Mouse (Mus musculus): ENCODE results near the gene Xrcc1. TPM values are rescaled to one million over a fixed set of nuclear protein-coding genes. Genes with fewer than 3 reads are reported as not detected.
A peak's percentile ranks its signal among the peaks of the same experiment; 100 is the strongest.

Gene Xrcc1
- total and polyA plus RNA-seq, 3 experiments: 81.7 to 148 (median 136) TPM

DNA sequence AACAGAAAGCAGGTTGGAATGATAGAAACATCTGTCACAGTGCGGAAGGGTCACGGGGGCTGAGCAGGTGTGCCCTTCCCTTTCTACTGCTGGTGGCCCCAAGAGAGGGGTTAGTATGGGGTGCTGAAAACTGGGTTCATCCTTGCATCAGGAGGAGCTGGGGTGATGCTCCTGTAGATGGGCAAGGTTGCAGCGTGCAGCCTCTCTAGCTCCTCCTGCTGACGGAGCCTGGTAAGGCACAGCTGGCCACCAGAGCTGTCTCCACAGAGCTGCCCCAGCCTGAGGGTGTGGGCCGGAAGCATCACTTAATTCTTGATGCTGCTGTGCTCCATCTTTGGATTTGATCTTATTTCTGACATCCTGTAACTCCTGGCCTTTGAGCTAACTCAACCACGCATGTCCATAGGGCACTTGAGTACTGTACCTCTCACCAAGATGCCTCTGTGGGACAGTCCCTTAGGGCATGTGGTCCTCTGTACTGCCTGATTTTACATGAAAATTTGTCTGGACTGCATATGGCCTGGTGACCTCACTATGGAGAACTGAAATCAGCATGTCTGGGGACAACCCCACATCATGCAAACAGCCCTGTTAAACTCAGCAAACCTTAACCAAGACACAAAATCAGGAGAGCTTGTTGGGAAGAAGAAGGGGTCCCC lies 18.6 kb downstream of the Xrcc1 start (continued):
- TF ChIP-seq PAX5 (IDR thresholded peaks at IDR 0.05; ENCODE audit: low read length) (no peak), GABPA (IDR thresholded peaks at IDR 0.05; ENCODE audit: insufficient replicate concordance, low read depth, low read length) (no peak), MAX (IDR thresholded peaks at IDR 0.05; ENCODE audit: low read length) (peak; percentile 54), MYC (IDR thresholded peaks at IDR 0.05; ENCODE audit: low read depth, low read length) (0 out of 2 replicates have a peak, but pooled peaks have one; percentile 79), RAD21 (IDR thresholded peaks at IDR 0.05; ENCODE audit: low read depth, low read length) (peak; percentile 66), USF1 (IDR thresholded peaks at IDR 0.05; ENCODE audit: low read depth, low read length) (no peak)

DNA sequence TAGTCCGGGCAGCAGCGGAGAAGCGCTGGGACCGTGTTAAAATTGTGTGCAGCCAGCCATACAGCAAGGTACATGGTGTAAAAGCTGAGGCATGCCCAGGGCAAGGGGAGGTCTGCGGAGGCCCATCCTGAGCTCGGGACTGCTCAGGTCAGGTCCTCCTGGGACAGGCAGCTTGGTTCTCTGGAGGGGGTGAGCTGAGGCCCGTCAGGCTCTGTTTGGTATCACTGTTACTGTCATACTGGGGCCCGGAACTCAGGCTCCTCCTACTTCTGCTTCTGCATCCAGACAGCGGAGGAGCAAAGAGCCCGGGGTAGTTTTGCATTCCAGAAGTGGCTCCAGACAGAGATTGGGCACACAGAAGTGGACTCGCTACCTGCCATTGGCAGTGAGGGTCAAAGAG lies 19.5 kb downstream of the Xrcc1 start:
- in situ Hi-C loops (cut with MboI; ENCODE audit: low pct_ligation_motif_present, low pct_unique_long_range_greater_than_20kb, low sequenced_read_pairs) (loop anchor here (5.0 kb wide), 1 partner anchor 33 kb away; the partner anchor contains the start of gene Irgq), dilution Hi-C loops (cut with MboI; ENCODE audit: extremely low pct_ligation_motif_present, extremely low pct_unique_long_range_greater_than_20kb, low sequenced_read_pairs) (no loop called here)
- Histone ChIP-seq H3K79me2 (replicated peaks; ENCODE audit: control insufficient read depth, extremely low read depth, insufficient read depth, poor library complexity, severe bottlenecking) (peaks cover 8% of the 10 kb centered on the region; the same call in 1 of the 2 replicates), H3K4me2 (ENCODE audit: insufficient read depth, low read depth, poor library complexity, severe bottlenecking) (peak overlapping the region; percentile 80), H3K9me3 (replicated peaks; ENCODE audit: low read length) (no peaks in the 10 kb centered on the region), H3K9ac (ENCODE audit: insufficient read depth, low read depth) (peak overlapping the region; percentile 41; the same call in 1 of the 2 replicates), H3K27ac (ENCODE audit: insufficient read depth, low read depth) (peak overlapping the region; percentile 100), H3K4me1 (ENCODE audit: control insufficient read depth in 1 of 2, insufficient read depth in 2 of 2) (peaks cover 41 to 93% of the 10 kb centered on the region in 2 experiments), H3K36me3 (replicated peaks in 1 of 2; ENCODE audit: control insufficient read depth in 1 of 2, insufficient read depth in 1 of 2, low read length in 1 of 2) (peaks cover 38 to 65% of the 10 kb centered on the region in 2 experiments), H3K27me3 (replicated peaks) (no peaks in the 10 kb centered on the region), H3K4me3 (replicated peaks in 1 of 3; ENCODE audit: low read depth in 2 of 3, low read length in 2 of 3, poor library complexity in 1 of 3) (peak overlapping the region; percentile 11 to 53 (median 37))
- TF ChIP-seq MEF2A (IDR thresholded peaks at IDR 0.05; ENCODE audit: borderline replicate concordance, low read depth, low read length): no peak
- no peak for TF ChIP-seq ZC3H11A (IDR thresholded peaks at IDR 0.05; ENCODE audit: low read depth, low read length)
- peak; percentile 49; the same call in 1 of the 2 replicates for TF ChIP-seq IRF4 (IDR thresholded peaks at IDR 0.05; ENCODE audit: low read depth, low read length)
- peak; percentile 56; the same call in 1 of the 2 replicates for TF ChIP-seq TCF12 (IDR thresholded peaks at IDR 0.05; ENCODE audit: low read depth, low read length)
- TF ChIP-seq ZKSCAN1 (IDR thresholded peaks at IDR 0.05; ENCODE audit: borderline replicate concordance, low read depth, low read length): no peak
- TF ChIP-seq POLR2AphosphoS2 (IDR thresholded peaks at IDR 0.05; ENCODE audit: low read depth, low read length): no peak
- TF ChIP-seq MXI1 (IDR thresholded peaks at IDR 0.05; ENCODE audit: low read depth, low read length): no peak
- TF ChIP-seq TBP (conservative IDR thresholded peaks at IDR 0.05; ENCODE audit: low read depth, low read length): peak; percentile 42; the same call in 1 of the 2 replicates
- TF ChIP-seq POLR2A (IDR thresholded peaks at IDR 0.05; ENCODE audit: low read depth, low read length): peak; percentile 49; the same call in 1 of the 2 replicates
- no peak for TF ChIP-seq USF1 (IDR thresholded peaks at IDR 0.05; ENCODE audit: low read depth, low read length)
- TF ChIP-seq NELFE (IDR thresholded peaks at IDR 0.05; ENCODE audit: low read depth, low read length): 0 out of 2 replicates have a peak, but pooled peaks have one; percentile 30
- TF ChIP-seq MAZ (IDR thresholded peaks at IDR 0.05; ENCODE audit: low read depth, low read length): 0 out of 2 replicates have a peak, but pooled peaks have one; percentile 47
- no peak for TF ChIP-seq MAFK (IDR thresholded peaks at IDR 0.05; ENCODE audit: insufficient replicate concordance, low read length)
- 0 out of 2 replicates have a peak, but pooled peaks have one; percentile 20 for TF ChIP-seq ELF1 (IDR thresholded peaks at IDR 0.05; ENCODE audit: low read depth, low read length)
- TF ChIP-seq SMC3 (IDR thresholded peaks at IDR 0.05; ENCODE audit: low read depth, low read length): no peak
- no peak for TF ChIP-seq ZMIZ1 (IDR thresholded peaks at IDR 0.05; ENCODE audit: low read depth, low read length)
- no peak for TF ChIP-seq CHD1 (IDR thresholded peaks at IDR 0.05; ENCODE audit: low read depth, low read length)
- TF ChIP-seq GABPA (IDR thresholded peaks at IDR 0.05; ENCODE audit: insufficient replicate concordance, low read depth, low read length): no peak
- peak; percentile 73 for TF ChIP-seq UBTF (IDR thresholded peaks at IDR 0.05; ENCODE audit: low read depth, low read length)
- peak; percentile 29; the same call in 1 of the 2 replicates for TF ChIP-seq ETS1 (conservative IDR thresholded peaks at IDR 0.05; ENCODE audit: low read depth, low read length)
- TF ChIP-seq JUN (IDR thresholded peaks at IDR 0.05; ENCODE audit: insufficient read depth, low read depth, low read length): no peak
- TF ChIP-seq ZNF384 (IDR thresholded peaks at IDR 0.05; ENCODE audit: low read depth, low read length): no peak
- no peak for TF ChIP-seq RAD21 (IDR thresholded peaks at IDR 0.05; ENCODE audit: low read depth, low read length)
- no peak for TF ChIP-seq SIN3A (IDR thresholded peaks at IDR 0.05; ENCODE audit: low read length)
- TF ChIP-seq CTCF (conservative IDR thresholded peaks at IDR 0.05 in 1 of 2, IDR thresholded peaks at IDR 0.05 in 1 of 2; ENCODE audit: low read depth in 2 of 2, low read length in 2 of 2): no peak
- peak; percentile 23; the same call in 1 of the 2 replicates for TF ChIP-seq BHLHE40 (IDR thresholded peaks at IDR 0.05; ENCODE audit: low read depth, low read length)
- TF ChIP-seq NRF1 (IDR thresholded peaks at IDR 0.05; ENCODE audit: low read depth, low read length): peak; percentile 29; the same call in 1 of the 2 replicates
- DNase-seq (ENCODE audit: extremely low read depth): peak; percentile 88
